Mouse (Mus musculus) G1E (cell line): ENCODE data around the gene Zbtb32. TPM values are rescaled to one million over a fixed set of nuclear protein-coding genes. Genes with fewer than 3 reads are reported as not detected.

Experiments
- ATAC-seq: 2 replicates; pipeline ENCODE4 v1.8.0; 2016; ENCODE audit warnings: mild to moderate bottlenecking; ENCODE audit not compliant: insufficient number of reproducible peaks, poor library complexity, low FRiP score, severe bottlenecking; ENCODE audit errors: extremely low read depth
- DNase-seq: peaks from one replicate; pipeline ENCODE4 v3.0.0; 2012; ENCODE audit warnings: low spot score
- H3K27me3 ChIP-seq: 2 replicates; pipeline ENCODE4 v1.6.1; 2012; ENCODE audit warnings: mild to moderate bottlenecking, low read length, inconsistent platforms; ENCODE audit not compliant: insufficient read depth
- H3K36me3 ChIP-seq: replicated peaks from 2 replicates; pipeline ENCODE3; 2012; ENCODE audit warnings: mild to moderate bottlenecking, inconsistent platforms
- H3K4me1 ChIP-seq: 2 replicates; pipeline ENCODE4 v1.6.1; 2012; ENCODE audit warnings: low read depth, low read length, inconsistent platforms, mixed read lengths; ENCODE audit not compliant: insufficient read depth
- H3K4me3 ChIP-seq: 2 replicates; pipeline ENCODE4 v1.5.1; 2012; ENCODE audit warnings: low read depth, mild to moderate bottlenecking, inconsistent platforms, low read length, moderate library complexity, mixed read lengths
- H3K9me3 ChIP-seq: replicated peaks from 2 replicates; pipeline ENCODE4 v1.6.1; 2012; ENCODE audit warnings: inconsistent platforms
- CTCF ChIP-seq: IDR thresholded peaks from 2 replicates; pipeline ENCODE4 v1.5.1; 2012; ENCODE audit warnings: low read depth, low read length, inconsistent platforms, mixed read lengths
- GATA1 ChIP-seq: IDR thresholded peaks from 2 replicates; pipeline ENCODE4 v1.6.1; 2012; ENCODE audit warnings: borderline replicate concordance, low read length, inconsistent platforms, mixed read lengths
- GATA2 ChIP-seq: IDR thresholded peaks from 2 replicates; pipeline ENCODE4 v1.6.1; 2012; ENCODE audit warnings: low read depth, low read length, inconsistent platforms, borderline replicate concordance
- POLR2AphosphoS5 ChIP-seq: IDR thresholded peaks from 2 replicates; pipeline ENCODE4 v1.6.1; 2012; ENCODE audit warnings: low read depth, low read length, inconsistent platforms; ENCODE audit not compliant: insufficient replicate concordance
- TAL1 ChIP-seq: conservative IDR thresholded peaks from 2 replicates; pipeline ENCODE4 v1.6.1; 2012; ENCODE audit warnings: low read depth, low read length, inconsistent platforms, mixed read lengths
- polyA plus RNA-seq: library from polyadenylated mRNA; stranded (reverse); fragments of >175 nt; gene quantifications from 2 replicates; pipeline ENCODE4 v1.2.3, GENCODE M21; 2012
- total RNA-seq, 2 experiments: library from RNA; stranded (forward) in 1 of 2; stranded (reverse) in 1 of 2; fragments of 200-1000 nt in 1 of 2; fragments of >200 nt in 1 of 2; fragmentation: Nextera tagmentation in 1 of 2; gene quantifications; 2 replicates each; pipeline ENCODE4 v1.2.3; 2014 to 2017

Zbtb32 gene
- total and polyA plus RNA-seq, 3 experiments, result 0.05 to 0.30 TPM; not detected in 1

DNA sequence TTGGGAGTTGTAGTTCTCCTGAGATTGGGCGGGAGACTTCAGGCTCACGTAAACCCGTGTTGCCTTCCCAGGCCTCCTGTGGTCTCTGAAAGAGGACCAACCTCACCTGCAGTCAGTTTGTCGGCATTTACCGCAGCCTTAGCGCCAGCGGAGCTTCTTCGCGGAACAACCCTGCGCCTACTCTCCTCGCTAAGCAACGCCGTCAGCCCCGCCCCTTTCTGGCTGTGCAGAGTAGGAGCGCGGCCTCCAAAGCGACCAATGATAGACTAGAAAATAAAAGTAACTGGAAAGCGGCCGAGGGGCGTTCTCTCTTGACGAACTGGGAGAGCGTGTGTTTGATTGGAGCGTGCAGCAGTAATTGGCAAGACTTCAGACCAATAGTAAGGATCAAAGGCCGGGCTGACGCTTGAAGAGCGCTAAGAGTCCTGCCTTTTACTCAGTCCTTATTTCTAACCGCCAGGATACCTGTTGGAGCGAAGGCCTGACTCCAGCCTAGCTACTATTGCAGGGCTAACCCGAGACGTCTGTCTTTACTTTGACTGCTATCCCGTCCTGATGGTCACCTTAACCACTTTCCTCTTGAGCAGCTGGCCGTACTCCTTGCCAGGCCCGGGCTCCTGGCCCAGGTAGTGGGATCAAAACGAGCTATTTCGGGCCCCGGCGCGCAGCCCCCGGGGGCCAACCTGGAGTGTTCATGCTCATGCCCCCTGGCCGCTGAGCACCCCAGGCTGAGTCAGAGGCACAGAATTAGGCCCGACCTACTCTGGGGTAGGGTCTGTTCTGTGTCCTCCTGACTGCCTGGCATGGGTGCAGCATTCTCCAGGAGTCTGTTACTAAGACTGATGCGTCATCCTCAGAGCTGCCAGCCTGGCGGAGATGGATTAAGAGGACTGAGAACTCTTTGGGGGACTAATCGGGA lies 46.3 kb downstream of the Zbtb32 start, which contains the start of the genes Hspb6 and Proser3:
TSS of gene Hspb6 (plus strand) at position 77 of the 919 bp plus-strand sequence.
TSS of gene Proser3 (minus strand) at position 198 of the 919 bp plus-strand sequence.
- peaks cover 35% of the 10 kb centered on the region for H3K4me1 ChIP-seq
- no peaks in the 10 kb centered on the region for H3K27me3 ChIP-seq
- peak within 1 kb of the TSS; percentile 78 for H3K4me3 ChIP-seq
- no peaks in the 10 kb centered on the region for H3K9me3 ChIP-seq
- ATAC-seq (peak; percentile 94), DNase-seq (peak; percentile 96)
- peaks cover 70% of the 10 kb centered on the region for H3K36me3 ChIP-seq
- 0 out of 2 replicates have a peak, but pooled peaks have one; percentile 60 for TF ChIP-seq POLR2AphosphoS5
- TF ChIP-seq CTCF, result no peak

GRCm38 (mm10) chr7:30551445-30552101 lies 47.1 kb downstream of the Zbtb32 start:
- TF ChIP-seq GATA1, result no peak
- TF ChIP-seq GATA2, result no peak
- TF ChIP-seq POLR2AphosphoS5, result no peak
- TF ChIP-seq CTCF, result no peak
- no peak for TF ChIP-seq TAL1
- H3K4me3 ChIP-seq, result peak overlapping the region; percentile 78
- H3K27me3 ChIP-seq, result no peaks in the 10 kb centered on the region
- H3K4me1 ChIP-seq, result peaks cover 35% of the 10 kb centered on the region
- ATAC-seq (peak; percentile 45; the same call in 1 of the 2 replicates), DNase-seq (no peak)
- peaks cover 66% of the 10 kb centered on the region for H3K36me3 ChIP-seq
- no peaks in the 10 kb centered on the region for H3K9me3 ChIP-seq

- ATAC-seq (no peak), DNase-seq (no peak)
- no peak for TF ChIP-seq TAL1
- no peaks in the 10 kb centered on the region for H3K27me3 ChIP-seq
- peaks cover 43% of the 10 kb centered on the region for H3K4me1 ChIP-seq
- peaks cover 66% of the 10 kb centered on the region for H3K36me3 ChIP-seq
- H3K4me3 ChIP-seq, result no peak overlapping the region
- H3K9me3 ChIP-seq, result no peaks in the 10 kb centered on the region
These were observed 48.1 kb downstream of the Zbtb32 start for GRCm38 (mm10) chr7:30550603-30551002.

DNA sequence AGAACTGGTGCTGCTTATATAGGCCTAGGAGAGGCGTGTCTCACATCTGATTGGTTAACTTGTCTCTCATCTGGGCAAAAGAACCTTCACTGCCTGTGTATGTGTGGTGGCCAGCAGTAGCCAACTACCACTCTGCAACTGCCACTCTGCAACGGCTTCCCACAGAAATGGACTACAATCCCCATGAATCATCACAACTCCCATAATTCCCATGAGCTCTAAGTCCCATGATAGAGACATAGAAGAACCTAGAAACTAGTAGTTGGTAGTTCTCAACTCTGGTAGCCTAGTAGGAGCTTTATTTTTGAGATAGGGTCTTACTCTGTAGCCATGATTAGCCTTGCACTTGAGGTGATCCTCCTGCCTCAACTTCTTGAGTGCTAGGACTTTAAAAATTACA lies 48.8 kb downstream of the Zbtb32 start:
- TF ChIP-seq GATA2, result no peak
- no peak for TF ChIP-seq GATA1
- TF ChIP-seq CTCF, result no peak
- no peak for TF ChIP-seq TAL1
- TF ChIP-seq POLR2AphosphoS5, result no peak
- Histone ChIP-seq H3K4me1 (peaks cover 48% of the 10 kb centered on the region), H3K27me3 (no peaks in the 10 kb centered on the region), H3K9me3 (no peaks in the 10 kb centered on the region), H3K36me3 (peaks cover 62% of the 10 kb centered on the region), H3K4me3 (no peak overlapping the region)
- DNase-seq, result no peak
- no peak for ATAC-seq

GRCm38 (mm10) chr7:30544327-30544726 lies 54.4 kb downstream of the Zbtb32 start:
- Histone ChIP-seq H3K4me3 (no peak overlapping the region), H3K9me3 (no peaks in the 10 kb centered on the region)

GRCm38 (mm10) chr7:30540572-30540971 lies 58.1 kb downstream of the Zbtb32 start:
- TF ChIP-seq GATA1, result no peak
- TF ChIP-seq CTCF, result no peak
- TF ChIP-seq GATA2, result no peak
- TF ChIP-seq POLR2AphosphoS5, result no peak
- TF ChIP-seq TAL1, result no peak
- H3K4me1 ChIP-seq, result peaks cover 28% of the 10 kb centered on the region
- no peaks in the 10 kb centered on the region for H3K27me3 ChIP-seq
- H3K9me3 ChIP-seq, result no peaks in the 10 kb centered on the region
- H3K4me3 ChIP-seq, result no peak overlapping the region
- H3K36me3 ChIP-seq, result peaks cover 60% of the 10 kb centered on the region
- no peak for DNase-seq
- no peak for ATAC-seq

More at GRCm38 (mm10) chr7:30544327-30544726, 54.4 kb downstream of the Zbtb32 start:
- peak; percentile 58 for DNase-seq
- TF ChIP-seq GATA2 (no peak), CTCF (no peak), GATA1 (no peak), POLR2AphosphoS5 (no peak), TAL1 (peak; percentile 69)
- Histone ChIP-seq H3K4me1 (peaks cover 30% of the 10 kb centered on the region), H3K36me3 (peaks cover 73% of the 10 kb centered on the region), H3K27me3 (no peaks in the 10 kb centered on the region)
- ATAC-seq, result peak; percentile 84

Other genes starting within 250 kb of the Zbtb32 start
Only the 20 nearest of the 31 such genes appear.
- gene Nphs1, start 140.6 kb downstream of the Zbtb32 start, total RNA-seq (2014; fragmentation: Nextera tagmentation), result not detected in 2 replicates
- gene Nphs1, start 140.6 kb downstream of the Zbtb32 start, total RNA-seq (2017), result 0.11 TPM in 1 of 2 replicates, not detected in the other
- not detected in 2 replicates for gene Nphs1, start 140.6 kb downstream of the Zbtb32 start, polyA plus RNA-seq
- not detected in 2 replicates for gene Prodh2, start 105.3 kb downstream of the Zbtb32 start, total RNA-seq (2014; fragmentation: Nextera tagmentation)
- gene Prodh2, start 105.3 kb downstream of the Zbtb32 start, total RNA-seq (2017), result not detected in 2 replicates
- gene Prodh2, start 105.3 kb downstream of the Zbtb32 start, polyA plus RNA-seq, result not detected in 2 replicates
- gene Arhgap33, start 63.8 kb downstream of the Zbtb32 start, total RNA-seq (2014; fragmentation: Nextera tagmentation), result 13.3 and 16.5 TPM in 2 replicates
- gene Arhgap33, start 63.8 kb downstream of the Zbtb32 start, total RNA-seq (2017), result 5.0 and 5.3 TPM in 2 replicates
- gene Arhgap33, start 63.8 kb downstream of the Zbtb32 start, polyA plus RNA-seq, result 40.3 and 51.4 TPM in 2 replicates
- gene Hspb6, start 46.7 kb downstream of the Zbtb32 start, total RNA-seq (2014; fragmentation: Nextera tagmentation), result 27.1 and 32.8 TPM in 2 replicates
- 3.9 and 4.9 TPM in 2 replicates for gene Hspb6, start 46.7 kb downstream of the Zbtb32 start, total RNA-seq (2017)
- 11.2 and 12.1 TPM in 2 replicates for gene Hspb6, start 46.7 kb downstream of the Zbtb32 start, polyA plus RNA-seq
- 18.6 and 20.2 TPM in 2 replicates for gene Proser3, start 46.6 kb downstream of the Zbtb32 start, total RNA-seq (2014; fragmentation: Nextera tagmentation)
- gene Proser3, start 46.6 kb downstream of the Zbtb32 start, total RNA-seq (2017), result 4.2 and 7.4 TPM in 2 replicates
- gene Proser3, start 46.6 kb downstream of the Zbtb32 start, polyA plus RNA-seq, result 19.7 and 20.5 TPM in 2 replicates
- 82.7 and 119 TPM in 2 replicates for gene Lin37, start 39.1 kb downstream of the Zbtb32 start, total RNA-seq (2014; fragmentation: Nextera tagmentation)
- gene Lin37, start 39.1 kb downstream of the Zbtb32 start, total RNA-seq (2017), result 20.4 and 24.9 TPM in 2 replicates
- 66.7 and 78.0 TPM in 2 replicates for gene Lin37, start 39.1 kb downstream of the Zbtb32 start, polyA plus RNA-seq
- gene U2af1l4, start 35.6 kb downstream of the Zbtb32 start, total RNA-seq (2014; fragmentation: Nextera tagmentation), result 16.1 and 42.5 TPM in 2 replicates
- 62.9 and 74.1 TPM in 2 replicates for gene U2af1l4, start 35.6 kb downstream of the Zbtb32 start, total RNA-seq (2017)
- 47.3 and 71.2 TPM in 2 replicates for gene U2af1l4, start 35.6 kb downstream of the Zbtb32 start, polyA plus RNA-seq
- gene Gm49396, start 35.6 kb downstream of the Zbtb32 start, total RNA-seq (2014; fragmentation: Nextera tagmentation), result 3.9 and 4.4 TPM in 2 replicates
- gene Gm49396, start 35.6 kb downstream of the Zbtb32 start, total RNA-seq (2017), result 4.7 and 5.8 TPM in 2 replicates
- 2.5 and 2.6 TPM in 2 replicates for gene Gm49396, start 35.6 kb downstream of the Zbtb32 start, polyA plus RNA-seq
- 246 and 298 TPM in 2 replicates for gene Psenen, start 35.3 kb downstream of the Zbtb32 start, total RNA-seq (2014; fragmentation: Nextera tagmentation)
- gene Psenen, start 35.3 kb downstream of the Zbtb32 start, total RNA-seq (2017), result 134 and 142 TPM in 2 replicates
- 26.1 and 31.8 TPM in 2 replicates for gene Psenen, start 35.3 kb downstream of the Zbtb32 start, polyA plus RNA-seq
- 1.8 TPM in 1 of 2 replicates, not detected in the other for gene Igflr1, start 33.5 kb downstream of the Zbtb32 start, total RNA-seq (2014; fragmentation: Nextera tagmentation)
- 0.70 TPM in 1 of 2 replicates, not detected in the other for gene Igflr1, start 33.5 kb downstream of the Zbtb32 start, total RNA-seq (2017)
- 4.8 and 6.3 TPM in 2 replicates for gene Igflr1, start 33.5 kb downstream of the Zbtb32 start, polyA plus RNA-seq
- gene Kmt2b, start 10.2 kb downstream of the Zbtb32 start, total RNA-seq (2014; fragmentation: Nextera tagmentation), result 133 and 142 TPM in 2 replicates
- gene Kmt2b, start 10.2 kb downstream of the Zbtb32 start, total RNA-seq (2017), result 9.2 and 11.3 TPM in 2 replicates
- gene Kmt2b, start 10.2 kb downstream of the Zbtb32 start, polyA plus RNA-seq, result 97.4 and 99.2 TPM in 2 replicates
- 1.6 and 15.0 TPM in 2 replicates for gene Upk1a, start 13.9 kb upstream of the Zbtb32 start, total RNA-seq (2014; fragmentation: Nextera tagmentation)
- gene Upk1a, start 13.9 kb upstream of the Zbtb32 start, total RNA-seq (2017), result 0.29 and 0.82 TPM in 2 replicates
- 0.98 and 1.4 TPM in 2 replicates for gene Upk1a, start 13.9 kb upstream of the Zbtb32 start, polyA plus RNA-seq
- gene Cox6b1, start 27.2 kb upstream of the Zbtb32 start, total RNA-seq (2014; fragmentation: Nextera tagmentation), result 200 and 256 TPM in 2 replicates
- 820 and 835 TPM in 2 replicates for gene Cox6b1, start 27.2 kb upstream of the Zbtb32 start, total RNA-seq (2017)
- gene Cox6b1, start 27.2 kb upstream of the Zbtb32 start, polyA plus RNA-seq, result 51.7 and 147 TPM in 2 replicates
- not detected in 2 replicates for gene Etv2, start 36.9 kb upstream of the Zbtb32 start, total RNA-seq (2014; fragmentation: Nextera tagmentation)
- not detected in 2 replicates for gene Etv2, start 36.9 kb upstream of the Zbtb32 start, total RNA-seq (2017)
- not detected in 2 replicates for gene Etv2, start 36.9 kb upstream of the Zbtb32 start, polyA plus RNA-seq
- 46.4 and 47.9 TPM in 2 replicates for gene Rbm42, start 51.4 kb upstream of the Zbtb32 start, total RNA-seq (2014; fragmentation: Nextera tagmentation)
- gene Rbm42, start 51.4 kb upstream of the Zbtb32 start, total RNA-seq (2017), result 42.9 and 51.9 TPM in 2 replicates
- 235 and 293 TPM in 2 replicates for gene Rbm42, start 51.4 kb upstream of the Zbtb32 start, polyA plus RNA-seq
- 46.7 and 58.4 TPM in 2 replicates for gene Haus5, start 66.1 kb upstream of the Zbtb32 start, total RNA-seq (2014; fragmentation: Nextera tagmentation)
- 24.2 and 25.5 TPM in 2 replicates for gene Haus5, start 66.1 kb upstream of the Zbtb32 start, total RNA-seq (2017)
- gene Haus5, start 66.1 kb upstream of the Zbtb32 start, polyA plus RNA-seq, result 32.2 and 40.4 TPM in 2 replicates
- not detected in 2 replicates for gene Pmis2, start 72.7 kb upstream of the Zbtb32 start, total RNA-seq (2014; fragmentation: Nextera tagmentation)
- gene Pmis2, start 72.7 kb upstream of the Zbtb32 start, total RNA-seq (2017), result not detected in 2 replicates
- gene Pmis2, start 72.7 kb upstream of the Zbtb32 start, polyA plus RNA-seq, result not detected in 2 replicates
- not detected in 2 replicates for gene 2200002J24Rik, start 100.0 kb upstream of the Zbtb32 start, total RNA-seq (2014; fragmentation: Nextera tagmentation)
- not detected in 2 replicates for gene 2200002J24Rik, start 100.0 kb upstream of the Zbtb32 start, total RNA-seq (2017)
- not detected in 2 replicates for gene 2200002J24Rik, start 100.0 kb upstream of the Zbtb32 start, polyA plus RNA-seq
- gene Atp4a, start 113.3 kb upstream of the Zbtb32 start, total RNA-seq (2014; fragmentation: Nextera tagmentation), result not detected in 2 replicates
- gene Atp4a, start 113.3 kb upstream of the Zbtb32 start, total RNA-seq (2017), result 0.05 and 0.06 TPM in 2 replicates
- gene Atp4a, start 113.3 kb upstream of the Zbtb32 start, polyA plus RNA-seq, result not detected in 2 replicates
- 57.5 and 67.7 TPM in 2 replicates for gene Tmem147, start 130.6 kb upstream of the Zbtb32 start, total RNA-seq (2014; fragmentation: Nextera tagmentation)
- gene Tmem147, start 130.6 kb upstream of the Zbtb32 start, total RNA-seq (2017), result 47.5 and 54.9 TPM in 2 replicates
- 40.1 and 44.9 TPM in 2 replicates for gene Tmem147, start 130.6 kb upstream of the Zbtb32 start, polyA plus RNA-seq